9 mouse cellular contexts compared by ENCODE assay signal in the genomic region with DNA sequence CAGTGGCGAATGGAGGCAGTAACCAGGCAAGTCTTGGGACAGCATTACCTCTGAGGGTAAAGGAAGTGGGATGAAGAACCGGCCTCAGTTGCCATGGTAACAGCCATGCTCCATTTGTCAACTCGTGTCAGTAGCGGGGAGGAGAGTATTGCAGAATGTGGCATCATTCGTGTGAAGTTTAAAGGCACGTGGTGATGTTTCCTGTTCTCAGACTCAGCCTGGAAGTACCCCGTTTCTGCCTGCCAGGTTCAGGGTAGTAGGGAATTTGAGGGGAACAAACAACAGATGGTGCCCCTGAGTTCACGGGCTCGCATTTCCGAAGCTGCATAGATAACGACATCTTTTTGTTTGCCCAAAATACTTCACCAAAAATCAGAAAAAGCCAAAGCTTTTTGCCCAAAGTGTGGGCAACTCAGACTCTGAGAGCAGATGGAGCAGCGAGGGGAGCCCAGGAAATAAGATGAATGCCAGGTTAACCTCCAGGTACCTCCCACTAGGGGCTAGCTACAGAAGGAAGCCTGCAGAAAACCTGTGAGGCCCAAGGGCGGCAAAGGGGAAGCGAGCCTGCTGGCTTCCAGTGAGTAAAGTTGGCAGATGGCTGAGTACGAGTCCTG. TPM values are rescaled to one million over a fixed set of nuclear protein-coding genes. Genes with fewer than 3 reads are reported as not detected.
DNase-seq lines count a peak whose midpoint lies in the region; ATAC-seq and TF ChIP-seq lines count a peak whose summit lies in the region.
"Had no signal": no experiment of that assay in that cellular context is flagged by ENCODE, and none has a peak within 500 bp of the region (broad histone marks: within the 10 kb centered on the region; RNA-seq: fewer than 3 reads in every experiment).

No protein-coding gene starts in this region.

- no peak overlapping the region for H3K4me2 ChIP-seq in intestine, embryonic 14.5 days (ENCODE audit: low read length)
- H3K4me2 ChIP-seq in intestine, embryonic 16.5 days (ENCODE audit: low read depth, low read length), result no peak overlapping the region
- H3K4me2 ChIP-seq in forebrain, embryonic 13.5 days, result peak overlapping the region; percentile 23; the same call in 1 of the 2 replicates
- H3K4me2 ChIP-seq in kidney, postnatal 0 days (ENCODE audit: low read length), result peak overlapping the region; percentile 24; the same call in 1 of the 2 replicates
- H3K4me2 ChIP-seq in intestine, postnatal 0 days (replicated peaks; ENCODE audit: low read depth), result no peak overlapping the region

- 0 out of 2 replicates have a peak, but pooled peaks cover 12% of the 10 kb centered on the region for H3K4me1 ChIP-seq in intestine, embryonic 14.5 days (replicated peaks; ENCODE audit: control insufficient read depth, insufficient read depth, low read length)
- 0 out of 2 replicates have a peak, but pooled peaks cover 10% of the 10 kb centered on the region for H3K4me1 ChIP-seq in intestine, embryonic 16.5 days (ENCODE audit: control insufficient read depth, insufficient read depth, low read length)
- peaks cover 21% of the 10 kb centered on the region for H3K4me1 ChIP-seq in forebrain, embryonic 13.5 days
- H3K4me1 ChIP-seq in kidney, postnatal 0 days (replicated peaks; ENCODE audit: insufficient read depth, low read length), result peaks cover 9% of the 10 kb centered on the region
- no peaks in the 10 kb centered on the region for H3K4me1 ChIP-seq in intestine, postnatal 0 days (replicated peaks; ENCODE audit: control insufficient read depth, insufficient read depth, low read length)

- WGBS in intestine, embryonic 14.5 days, result 18% methylated on average over 15 of the region's 15 CpGs
- 25% methylated on average over 15 of the region's 15 CpGs for WGBS in intestine, embryonic 16.5 days
- 17% methylated on average over 15 of the region's 15 CpGs for WGBS in forebrain, embryonic 13.5 days
- 14% methylated on average over 15 of the region's 15 CpGs for WGBS in kidney, postnatal 0 days
- WGBS in intestine, postnatal 0 days, result 31% methylated on average over 15 of the region's 15 CpGs

- H3K9me3 ChIP-seq in intestine, embryonic 14.5 days (ENCODE audit: control insufficient read depth, low read length), result no peaks in the 10 kb centered on the region
- H3K9me3 ChIP-seq in intestine, embryonic 16.5 days (ENCODE audit: control insufficient read depth, low read length), result no peaks in the 10 kb centered on the region
- no peaks in the 10 kb centered on the region for H3K9me3 ChIP-seq in forebrain, embryonic 13.5 days (replicated peaks)
- H3K9me3 ChIP-seq in kidney, postnatal 0 days (replicated peaks; ENCODE audit: low read length), result no peaks in the 10 kb centered on the region
- no peaks in the 10 kb centered on the region for H3K9me3 ChIP-seq in intestine, postnatal 0 days (ENCODE audit: control insufficient read depth)

- H3K36me3 ChIP-seq in intestine, embryonic 14.5 days (ENCODE audit: control insufficient read depth, insufficient read depth, low read length), result no peaks in the 10 kb centered on the region
- H3K36me3 ChIP-seq in intestine, embryonic 16.5 days (ENCODE audit: control insufficient read depth, insufficient read depth, low read length), result no peaks in the 10 kb centered on the region
- H3K36me3 ChIP-seq in forebrain, embryonic 13.5 days (ENCODE audit: poor library complexity, severe bottlenecking), result no peaks in the 10 kb centered on the region
- no peaks in the 10 kb centered on the region for H3K36me3 ChIP-seq in kidney, postnatal 0 days (ENCODE audit: insufficient read depth, low read length)
- no peaks in the 10 kb centered on the region for H3K36me3 ChIP-seq in splenic B cell, adult 2 months (ENCODE audit: control insufficient read depth, insufficient read depth, low read length, poor library complexity, severe bottlenecking)
- no peaks in the 10 kb centered on the region for H3K36me3 ChIP-seq in intestine, postnatal 0 days (ENCODE audit: control insufficient read depth, insufficient read depth)

- DNase-seq in intestine, embryonic 14.5 days (ENCODE audit: low spot score), result peak; percentile 72
- peak; percentile 36 for DNase-seq in c-Kit-positive CD71-negative TER-119-negative erythroid progenitor cells, embryonic 14.5 days (ENCODE audit: low read depth)
- peak; percentile 80 for DNase-seq in kidney, postnatal 0 days (ENCODE audit: low spot score)
- DNase-seq in lung, postnatal 4 days, result peak; percentile 38 to 55
- peak; percentile 60 for DNase-seq in splenic B cell, adult 2 months (ENCODE audit: low read depth, low spot score)

- TF ChIP-seq CTCF in kidney, postnatal 0 days (IDR thresholded peaks at IDR 0.05; ENCODE audit: low read depth), result no peak
- no peak for TF ChIP-seq CTCF in intestine, postnatal 0 days (IDR thresholded peaks at IDR 0.05; ENCODE audit: low read depth)

- H3K9ac ChIP-seq in intestine, embryonic 14.5 days (ENCODE audit: low read length), result no peak overlapping the region
- no peak overlapping the region for H3K9ac ChIP-seq in intestine, embryonic 16.5 days (ENCODE audit: low read depth, low read length)
- no peak overlapping the region for H3K9ac ChIP-seq in forebrain, embryonic 13.5 days
- no peak overlapping the region for H3K9ac ChIP-seq in kidney, postnatal 0 days (ENCODE audit: low read depth, low read length)
- no peak overlapping the region for H3K9ac ChIP-seq in intestine, postnatal 0 days (ENCODE audit: low read depth, low read length)

- no peak overlapping the region for H3K4me3 ChIP-seq in intestine, embryonic 14.5 days (ENCODE audit: low read depth, low read length)
- no peak overlapping the region for H3K4me3 ChIP-seq in intestine, embryonic 16.5 days (ENCODE audit: low read length)
- H3K4me3 ChIP-seq in forebrain, embryonic 13.5 days, result no peak overlapping the region
- no peak overlapping the region for H3K4me3 ChIP-seq in kidney, postnatal 0 days (replicated peaks; ENCODE audit: low read depth, low read length)
- no peak overlapping the region for H3K4me3 ChIP-seq in intestine, postnatal 0 days (ENCODE audit: low read depth, low read length)

- ATAC-seq in intestine, embryonic 14.5 days (replicated peaks; ENCODE audit: low FRiP score, low TSS enrichment, low read depth), result no peak; the same call in 1 of the 2 replicates
- ATAC-seq in intestine, embryonic 16.5 days, result no peak
- ATAC-seq in forebrain, embryonic 13.5 days, result peak; percentile 75
- ATAC-seq in kidney, postnatal 0 days (replicated peaks; ENCODE audit: low FRiP score, low read depth), result peak; percentile 65
- ATAC-seq in intestine, postnatal 0 days, result no peak

- H3K27me3 ChIP-seq in intestine, embryonic 14.5 days (replicated peaks; ENCODE audit: control insufficient read depth, insufficient read depth, low read length), result no peaks in the 10 kb centered on the region
- H3K27me3 ChIP-seq in intestine, embryonic 16.5 days (replicated peaks; ENCODE audit: control insufficient read depth, insufficient read depth, low read length), result no peaks in the 10 kb centered on the region
- H3K27me3 ChIP-seq in forebrain, embryonic 13.5 days, result no peaks in the 10 kb centered on the region
- no peaks in the 10 kb centered on the region for H3K27me3 ChIP-seq in kidney, postnatal 0 days (ENCODE audit: insufficient read depth, low read length)
- no peaks in the 10 kb centered on the region for H3K27me3 ChIP-seq in splenic B cell, adult 2 months (ENCODE audit: control insufficient read depth, insufficient read depth, low read length, poor library complexity, severe bottlenecking)
- H3K27me3 ChIP-seq in intestine, postnatal 0 days (replicated peaks; ENCODE audit: control insufficient read depth, insufficient read depth, low read length), result no peaks in the 10 kb centered on the region

- H3K27ac ChIP-seq in intestine, embryonic 14.5 days (ENCODE audit: low read depth), result no peak overlapping the region
- H3K27ac ChIP-seq in intestine, embryonic 16.5 days (ENCODE audit: low read length), result no peak overlapping the region
- H3K27ac ChIP-seq in forebrain, embryonic 13.5 days, result no peak overlapping the region
- no peak overlapping the region; the same call in 1 of the 2 replicates for H3K27ac ChIP-seq in kidney, postnatal 0 days
- no peak overlapping the region for H3K27ac ChIP-seq in intestine, postnatal 0 days (ENCODE audit: low read depth, low read length)

RNA-seq across cellular contexts. Expression of a gene that starts 50.3 kb away (rescaled TPM):
- not detected in 2 replicates for polyA plus RNA-seq in intestine, embryonic 14.5 days (2014; fragmentation: Nextera tagmentation; extraction: Ambion mirVana)
- polyA plus RNA-seq in intestine, embryonic 16.5 days (2015; fragmentation: Nextera tagmentation; extraction: Ambion mirVana), result not detected in 2 replicates
- not detected in 2 replicates for polyA plus RNA-seq in forebrain, embryonic 13.5 days (2015; fragmentation: Nextera tagmentation; extraction: Ambion mirVana)
- not detected in 2 replicates for polyA plus RNA-seq in kidney, postnatal 0 days (2015; fragmentation: Nextera tagmentation; extraction: Ambion mirVana)
- polyA plus RNA-seq in intestine, postnatal 0 days (2015; fragmentation: Nextera tagmentation; extraction: Ambion mirVana), result not detected in 2 replicates
- polyA plus RNA-seq: liver, adult 2 months had no signal

RNA-seq across cellular contexts. Expression of a gene that starts 56.3 kb away (rescaled TPM):
- 13.7 and 13.9 TPM in 2 replicates for polyA plus RNA-seq in intestine, embryonic 14.5 days (2014; fragmentation: Nextera tagmentation; extraction: Ambion mirVana)
- polyA plus RNA-seq in intestine, embryonic 16.5 days (2015; fragmentation: Nextera tagmentation; extraction: Ambion mirVana), result 6.4 and 7.3 TPM in 2 replicates
- 8.8 and 10.2 TPM in 2 replicates for polyA plus RNA-seq in forebrain, embryonic 13.5 days (2015; fragmentation: Nextera tagmentation; extraction: Ambion mirVana)
- polyA plus RNA-seq in kidney, postnatal 0 days (2015; fragmentation: Nextera tagmentation; extraction: Ambion mirVana), result 13.0 and 13.9 TPM in 2 replicates
- polyA plus RNA-seq in intestine, postnatal 0 days (2015; fragmentation: Nextera tagmentation; extraction: Ambion mirVana), result 8.2 and 9.5 TPM in 2 replicates

Comparison
In these comparisons a context has a peak if more than half of its experiments do, and no peak if none do; other contexts are left out.
1. ATAC-seq: peak in forebrain, embryonic 13.5 days (single experiment) and kidney, postnatal 0 days (single experiment); none in intestine, embryonic 14.5 days (single experiment), intestine, embryonic 16.5 days (single experiment) and intestine, postnatal 0 days (single experiment).
2. H3K4me2 ChIP-seq: peak in forebrain, embryonic 13.5 days (single experiment) and kidney, postnatal 0 days (single experiment); none in intestine, embryonic 14.5 days (single experiment), intestine, embryonic 16.5 days (single experiment) and intestine, postnatal 0 days (single experiment).
3. Peak in every context shown above with its lines, with median percentiles within 50 percentile points of each other: DNase-seq.